Mouse (Mus musculus) neural tube, embryonic 12.5 days (tissue): ENCODE results near the gene Atp6v0a4. TPM values are rescaled to one million over a fixed set of nuclear protein-coding genes. Genes with fewer than 3 reads are reported as not detected.

ENCODE experiments used
- ATAC-seq: fragments of 200-750 bp; cut with Nextera tagmentation; 2 replicates; pipeline ENCODE4 v1.8.0; 2017; ENCODE audit warnings: low read depth, mild to moderate bottlenecking, moderate TSS enrichment, moderate library complexity; ENCODE audit not compliant: low FRiP score
- H3K27ac ChIP-seq: fragments of 300-500 bp; sonication (generic); 2 replicates; pipeline ENCODE4 v1.5.1; 2016
- H3K27me3 ChIP-seq: fragments of 300-500 bp; sonication (generic); replicated peaks from 2 replicates; pipeline ENCODE4 v1.6.1; 2016; ENCODE audit warnings: mild to moderate bottlenecking
- H3K36me3 ChIP-seq: fragments of 300-500 bp; sonication (generic); 2 replicates; pipeline ENCODE4 v1.6.1; 2016; ENCODE audit warnings: mild to moderate bottlenecking
- H3K4me1 ChIP-seq: fragments of 300-500 bp; sonication (generic); 2 replicates; pipeline ENCODE4 v1.6.1; 2016
- H3K4me2 ChIP-seq: fragments of 300-500 bp; sonication (generic); replicated peaks from 2 replicates; pipeline ENCODE4 v1.6.1; 2016; ENCODE audit warnings: mild to moderate bottlenecking
- H3K4me3 ChIP-seq: fragments of 300-500 bp; sonication (generic); 2 replicates; pipeline ENCODE4 v1.5.1; 2016
- H3K9ac ChIP-seq: fragments of 300-500 bp; sonication (generic); 2 replicates; pipeline ENCODE4 v1.6.1; 2016; ENCODE audit warnings: mild to moderate bottlenecking
- H3K9me3 ChIP-seq: fragments of 300-500 bp; sonication (generic); 2 replicates; pipeline ENCODE4 v1.6.1; 2016; ENCODE audit warnings: mild to moderate bottlenecking
- WGBS: fragments of 180-500 bp; shearing (Covaris S2); methylation state at CpG from one replicate; pipeline ENCODE4 v1.1.7; 2016; 5-methylcytosine and 5-hydroxymethylcytosine counted together
- polyA plus RNA-seq: library from polyadenylated mRNA; unstranded; fragments of >200 nt; fragmentation: Nextera tagmentation; extraction: Ambion mirVana; gene quantifications from 2 replicates; pipeline ENCODE4 v1.2.1, GENCODE M21; 2016

Atp6v0a4 gene
- 0.15 TPM in 1 of 2 replicates, not detected in the other for polyA plus RNA-seq

GRCm38 (mm10) chr6:38124207-38124835, at the start of gene Atp6v0a4:
Gene Atp6v0a4 (minus strand): TSS chr6:38124586.
- 87% methylated on average over 7 of the region's 7 CpGs for WGBS
- H3K9ac ChIP-seq: no peak within 1 kb of the TSS
- H3K27me3 ChIP-seq: no peaks in the 10 kb centered on the region
- H3K4me1 ChIP-seq: no peaks in the 10 kb centered on the region
- peaks cover 27% of the 10 kb centered on the region for H3K36me3 ChIP-seq
- no peak within 1 kb of the TSS for H3K27ac ChIP-seq
- H3K9me3 ChIP-seq: no peaks in the 10 kb centered on the region
- no peak within 1 kb of the TSS for H3K4me3 ChIP-seq
- no peak within 1 kb of the TSS for H3K4me2 ChIP-seq
- no peak for ATAC-seq

- H3K9me3 ChIP-seq: no peaks in the 10 kb centered on the region
- WGBS: 58% methylated on average over 6 of the region's 6 CpGs
- H3K36me3 ChIP-seq: peaks cover 43% of the 10 kb centered on the region
- no peak for ATAC-seq
- H3K9ac ChIP-seq: no peak overlapping the region
- H3K27ac ChIP-seq: no peak overlapping the region
- H3K27me3 ChIP-seq: no peaks in the 10 kb centered on the region
- peaks cover 36% of the 10 kb centered on the region for H3K4me1 ChIP-seq
- H3K4me2 ChIP-seq: no peak overlapping the region
- no peak overlapping the region for H3K4me3 ChIP-seq
Observed at GRCm38 (mm10) chr6:38165385-38165784, 41.0 kb upstream of the Atp6v0a4 start.

- H3K4me3 ChIP-seq: no peak overlapping the region
- H3K36me3 ChIP-seq: peaks cover 37% of the 10 kb centered on the region
- peaks cover 41% of the 10 kb centered on the region for H3K4me1 ChIP-seq
- H3K27ac ChIP-seq: no peak overlapping the region
- no peak overlapping the region for H3K9ac ChIP-seq
- H3K27me3 ChIP-seq: no peaks in the 10 kb centered on the region
- ATAC-seq: no peak
- H3K4me2 ChIP-seq: no peak overlapping the region
- no peaks in the 10 kb centered on the region for H3K9me3 ChIP-seq
- 72% methylated on average over 6 of the region's 6 CpGs for WGBS
Observed at GRCm38 (mm10) chr6:38164705-38165104, 40.3 kb upstream of the Atp6v0a4 start.

GRCm38 (mm10) chr6:38162825-38163504, 38.6 kb upstream of the Atp6v0a4 start:
- Histone ChIP-seq H3K9ac (no peak overlapping the region), H3K36me3 (peaks cover 20% of the 10 kb centered on the region), H3K27me3 (no peaks in the 10 kb centered on the region), H3K4me3 (no peak overlapping the region), H3K27ac (0 out of 2 replicates have a peak overlapping the region, but pooled peaks have one; percentile 1), H3K9me3 (no peaks in the 10 kb centered on the region), H3K4me1 (peaks cover 54% of the 10 kb centered on the region), H3K4me2 (0 out of 2 replicates have a peak overlapping the region, but pooled peaks have one; percentile 1)
- WGBS: 14% methylated on average over 14 of the region's 14 CpGs
- no peak for ATAC-seq

GRCm38 (mm10) chr6:38160556-38160955, 36.2 kb upstream of the Atp6v0a4 start:
- peaks cover 31% of the 10 kb centered on the region for H3K36me3 ChIP-seq
- H3K27me3 ChIP-seq: no peaks in the 10 kb centered on the region
- H3K4me1 ChIP-seq: peaks cover 54% of the 10 kb centered on the region
- H3K9ac ChIP-seq: no peak overlapping the region
- no peak overlapping the region for H3K4me2 ChIP-seq
- no peaks in the 10 kb centered on the region for H3K9me3 ChIP-seq
- no peak for ATAC-seq
- WGBS: 64% methylated on average over 2 of the region's 2 CpGs
- H3K4me3 ChIP-seq: no peak overlapping the region
- no peak overlapping the region for H3K27ac ChIP-seq

- H3K27me3 ChIP-seq: no peaks in the 10 kb centered on the region
- WGBS: 27% methylated on average over 3 of the region's 3 CpGs
- ATAC-seq: no peak
Observed at GRCm38 (mm10) chr6:38160102-38160501, 35.7 kb upstream of the Atp6v0a4 start.

GRCm38 (mm10) chr6:38159576-38159975, 35.2 kb upstream of the Atp6v0a4 start:
- WGBS: 76% methylated on average over 4 of the region's 4 CpGs
- ATAC-seq: 0 out of 2 replicates have a peak, but pooled peaks have one; percentile 11

More at GRCm38 (mm10) chr6:38160102-38160501, 35.7 kb upstream of the Atp6v0a4 start:
- Histone ChIP-seq H3K9ac (no peak overlapping the region), H3K36me3 (peaks cover 31% of the 10 kb centered on the region), H3K4me2 (no peak overlapping the region), H3K4me1 (peaks cover 52% of the 10 kb centered on the region), H3K27ac (no peak overlapping the region), H3K9me3 (no peaks in the 10 kb centered on the region), H3K4me3 (no peak overlapping the region)

GRCm38 (mm10) chr6:38157925-38158324, 33.5 kb upstream of the Atp6v0a4 start:
- H3K27ac ChIP-seq: 0 out of 2 replicates have a peak overlapping the region, but pooled peaks have one; percentile 20
- H3K4me3 ChIP-seq: no peak overlapping the region
- peak; percentile 26; the same call in 1 of the 2 replicates for ATAC-seq
- peaks cover 38% of the 10 kb centered on the region for H3K4me1 ChIP-seq
- H3K9me3 ChIP-seq: no peaks in the 10 kb centered on the region
- H3K36me3 ChIP-seq: peaks cover 26% of the 10 kb centered on the region
- H3K9ac ChIP-seq: no peak overlapping the region
- H3K4me2 ChIP-seq: no peak overlapping the region
- no peaks in the 10 kb centered on the region for H3K27me3 ChIP-seq
- WGBS: 52% methylated on average over 16 of the region's 16 CpGs

More at GRCm38 (mm10) chr6:38159576-38159975, 35.2 kb upstream of the Atp6v0a4 start:
- no peak overlapping the region for H3K9ac ChIP-seq
- H3K27me3 ChIP-seq: no peaks in the 10 kb centered on the region
- H3K4me3 ChIP-seq: no peak overlapping the region
- peaks cover 47% of the 10 kb centered on the region for H3K4me1 ChIP-seq
- H3K27ac ChIP-seq: no peak overlapping the region
- no peak overlapping the region for H3K4me2 ChIP-seq
- H3K9me3 ChIP-seq: no peaks in the 10 kb centered on the region
- H3K36me3 ChIP-seq: peaks cover 30% of the 10 kb centered on the region

- Histone ChIP-seq H3K27me3 (no peaks in the 10 kb centered on the region), H3K27ac (no peak overlapping the region), H3K9ac (no peak overlapping the region), H3K9me3 (no peaks in the 10 kb centered on the region), H3K4me1 (peaks cover 29% of the 10 kb centered on the region), H3K4me2 (no peak overlapping the region), H3K36me3 (peaks cover 31% of the 10 kb centered on the region), H3K4me3 (no peak overlapping the region)
- 91% methylated on average over 5 of the region's 5 CpGs for WGBS
- no peak for ATAC-seq
Observed at GRCm38 (mm10) chr6:38156204-38156603, 31.8 kb upstream of the Atp6v0a4 start.

- no peak overlapping the region for H3K4me3 ChIP-seq
- WGBS: 91% methylated on average over 11 of the region's 11 CpGs
- H3K36me3 ChIP-seq: peaks cover 54% of the 10 kb centered on the region
- no peaks in the 10 kb centered on the region for H3K9me3 ChIP-seq
- ATAC-seq: no peak
- no peaks in the 10 kb centered on the region for H3K4me1 ChIP-seq
- H3K27me3 ChIP-seq: no peaks in the 10 kb centered on the region
- no peak overlapping the region for H3K9ac ChIP-seq
- no peak overlapping the region for H3K27ac ChIP-seq
- no peak overlapping the region for H3K4me2 ChIP-seq
Observed at GRCm38 (mm10) chr6:38152305-38152704, 27.9 kb upstream of the Atp6v0a4 start.

- Histone ChIP-seq H3K4me3 (no peak overlapping the region), H3K4me1 (0 out of 2 replicates have a peak, but pooled peaks cover 2% of the 10 kb centered on the region), H3K36me3 (peaks cover 52% of the 10 kb centered on the region), H3K4me2 (no peak overlapping the region), H3K9me3 (no peaks in the 10 kb centered on the region), H3K27ac (no peak overlapping the region), H3K9ac (no peak overlapping the region), H3K27me3 (no peaks in the 10 kb centered on the region)
- ATAC-seq: no peak
- 91% methylated on average over 19 of the region's 19 CpGs for WGBS
Observed at GRCm38 (mm10) chr6:38149483-38149882, 25.1 kb upstream of the Atp6v0a4 start.

GRCm38 (mm10) chr6:38148626-38149025, 24.2 kb upstream of the Atp6v0a4 start:
- H3K9me3 ChIP-seq: no peaks in the 10 kb centered on the region
- H3K4me3 ChIP-seq: no peak overlapping the region
- ATAC-seq: no peak
- 94% methylated on average over 10 of the region's 10 CpGs for WGBS
- no peak overlapping the region for H3K9ac ChIP-seq
- no peak overlapping the region for H3K27ac ChIP-seq
- H3K4me2 ChIP-seq: no peak overlapping the region
- H3K4me1 ChIP-seq: 0 out of 2 replicates have a peak, but pooled peaks cover 2% of the 10 kb centered on the region
- no peaks in the 10 kb centered on the region for H3K27me3 ChIP-seq
- H3K36me3 ChIP-seq: peaks cover 56% of the 10 kb centered on the region
